Mouse (Mus musculus) bone marrow macrophage, adult 2 months (primary cell): ENCODE measurements around the gene Slc6a11.

Source experiments
- CTCF ChIP-seq: IDR thresholded peaks from 2 replicates; pipeline ENCODE4 v1.5.1; 2012; ENCODE audit warnings: low read depth, mild to moderate bottlenecking, low read length, moderate library complexity
- POLR2A ChIP-seq: IDR thresholded peaks from 2 replicates; pipeline ENCODE4 v1.6.1; 2012; ENCODE audit warnings: mild to moderate bottlenecking, low read depth, low read length, borderline replicate concordance

DNA sequence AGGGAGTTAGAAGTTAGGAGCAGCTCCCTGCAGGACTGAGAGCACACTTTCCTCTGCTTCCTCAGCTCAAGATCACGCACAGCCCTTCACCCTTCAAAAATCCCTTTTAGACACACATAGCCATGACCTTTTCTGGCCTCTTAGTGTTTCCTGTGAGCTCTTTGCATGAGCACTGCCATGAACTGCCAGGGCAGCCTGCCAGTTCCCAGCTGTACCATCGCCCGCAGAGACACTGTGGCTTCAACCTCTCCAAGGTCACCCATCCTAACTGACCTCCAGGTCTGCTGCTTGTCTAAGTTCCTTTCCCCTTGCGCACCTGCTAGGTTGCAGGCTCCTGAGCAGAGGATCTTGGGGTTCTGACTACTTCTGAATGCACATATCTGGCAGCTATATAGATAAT lies 83.4 kb downstream of the Slc6a11 start:
- TF ChIP-seq CTCF (no peak), POLR2A (no peak)
